Mouse (Mus musculus) myocyte (in vitro differentiated cells): ENCODE data around the gene Serhl.

Experiments
- CEBPB ChIP-seq: IDR thresholded peaks from 2 replicates; pipeline ENCODE4 v1.6.1; 2011; ENCODE audit warnings: mild to moderate bottlenecking, moderate library complexity; ENCODE audit not compliant: poor library complexity, insufficient read depth, severe bottlenecking
- MAX ChIP-seq: IDR thresholded peaks from one replicate; pipeline ENCODE4 v1.6.1; 2011; ENCODE audit warnings: low read depth, mild to moderate bottlenecking, control low read depth
- POLR2A ChIP-seq: IDR thresholded peaks from one replicate; pipeline ENCODE4 v1.6.1; 2011; ENCODE audit warnings: low read depth, mild to moderate bottlenecking, control low read depth, moderate library complexity; ENCODE audit not compliant: insufficient read length
- TCF12 ChIP-seq: IDR thresholded peaks from one replicate; pipeline ENCODE4 v1.6.1; 2011; ENCODE audit warnings: mild to moderate bottlenecking, control low read depth; ENCODE audit not compliant: poor library complexity, insufficient read depth, severe bottlenecking

DNA sequence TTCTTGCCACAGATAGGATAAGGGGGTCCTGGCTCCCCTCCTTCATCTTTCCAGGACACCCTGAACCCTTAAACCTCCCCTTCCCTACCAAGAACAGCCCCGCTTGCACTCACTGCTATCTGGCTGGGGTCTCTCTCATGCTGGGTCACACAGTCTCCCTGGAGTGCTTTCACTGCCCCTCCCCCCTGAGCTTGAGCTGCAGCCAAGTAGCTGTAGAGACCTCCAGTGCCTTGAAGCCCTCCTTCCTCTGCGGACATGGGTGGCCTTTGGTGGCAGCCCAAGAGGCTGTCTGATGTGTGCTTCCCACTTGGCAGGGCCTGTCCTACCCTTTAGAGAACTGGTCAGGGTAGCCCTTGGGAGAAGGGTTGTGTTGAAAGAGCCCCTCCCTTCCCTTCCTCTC is 49.1 kb upstream of the Serhl start:
- TF ChIP-seq TCF12 (no peak), POLR2A (no peak), MAX (no peak), CEBPB (no peak)
